Mouse (Mus musculus): ENCODE results near the gene Ucp3. TPM values are rescaled to one million over a fixed set of nuclear protein-coding genes. Genes with fewer than 3 reads are reported as not detected.

The Ucp3 gene
- polyA plus RNA-seq, 1 experiment from 2014 or later = not detected

DNA sequence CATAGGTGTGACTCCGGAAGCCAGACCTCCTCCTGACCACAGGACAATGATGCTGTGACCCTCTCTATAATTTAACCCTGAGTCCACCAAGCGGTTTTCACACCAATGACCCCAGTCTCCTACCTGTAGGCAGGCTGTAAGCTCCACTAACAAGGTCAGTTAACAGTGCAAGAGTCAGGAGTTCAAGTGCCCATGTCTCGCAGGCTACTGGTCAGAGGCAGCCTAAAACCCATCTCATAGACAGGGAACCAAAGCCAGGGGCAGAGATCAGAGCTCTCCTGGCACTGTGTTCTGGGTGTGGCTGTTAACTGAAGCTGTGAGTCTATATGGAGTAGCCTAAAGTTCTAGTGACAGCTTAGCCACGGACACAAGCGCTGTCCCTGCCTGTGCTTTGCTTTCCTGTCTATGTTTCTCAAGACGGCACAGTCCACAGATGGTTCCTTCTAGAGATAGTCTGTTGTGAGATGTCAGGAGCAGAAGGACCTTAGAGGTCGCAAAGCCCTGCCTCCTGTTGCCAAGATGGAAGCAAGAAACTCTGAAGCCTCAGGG is 29.7 kb downstream of the Ucp3 start:
- Histone ChIP-seq H3K4me2 (no peak overlapping the region), H3K27ac (replicated peaks) (no peak overlapping the region), H3K4me1 (replicated peaks) (no peaks in the 10 kb centered on the region), H3K9ac (no peak overlapping the region), H3K4me3 (no peak overlapping the region), H3K36me3 (no peaks in the 10 kb centered on the region), H3K9me3 (no peaks in the 10 kb centered on the region), H3K27me3 (no peaks in the 10 kb centered on the region)
- no peak for ATAC-seq (ENCODE audit: low FRiP score, low read depth)
- 86% methylated on average over 7 of the region's 7 CpGs for WGBS

DNA sequence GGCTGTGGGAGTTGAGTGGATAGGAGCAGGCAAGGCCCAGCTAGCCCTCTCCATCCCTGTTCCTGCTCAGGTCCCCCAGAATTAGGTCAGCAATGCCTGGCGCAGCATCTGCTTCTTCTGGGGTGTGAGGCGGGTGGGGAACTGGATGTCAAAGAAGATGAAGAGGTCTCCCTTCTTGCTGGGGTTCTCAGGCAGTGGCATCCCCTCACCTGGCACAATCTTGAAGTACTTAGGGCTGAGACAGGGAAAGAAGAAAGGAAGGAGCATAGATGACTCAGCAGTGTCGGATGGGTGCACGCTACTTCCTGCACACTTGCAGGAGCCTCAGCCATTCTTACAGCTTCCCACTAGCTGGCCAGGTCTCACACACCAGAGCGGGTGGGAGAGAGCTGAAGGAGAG is 30.3 kb downstream of the Ucp3 start:
- no peak for ATAC-seq (ENCODE audit: low FRiP score, low read depth)
- Histone ChIP-seq H3K9me3 (no peaks in the 10 kb centered on the region), H3K27me3 (no peaks in the 10 kb centered on the region), H3K4me3 (no peak overlapping the region), H3K4me1 (replicated peaks) (no peaks in the 10 kb centered on the region), H3K27ac (replicated peaks) (no peak overlapping the region), H3K36me3 (no peaks in the 10 kb centered on the region), H3K4me2 (no peak overlapping the region), H3K9ac (no peak overlapping the region)
- 93% methylated on average over 5 of the region's 5 CpGs for WGBS

DNA sequence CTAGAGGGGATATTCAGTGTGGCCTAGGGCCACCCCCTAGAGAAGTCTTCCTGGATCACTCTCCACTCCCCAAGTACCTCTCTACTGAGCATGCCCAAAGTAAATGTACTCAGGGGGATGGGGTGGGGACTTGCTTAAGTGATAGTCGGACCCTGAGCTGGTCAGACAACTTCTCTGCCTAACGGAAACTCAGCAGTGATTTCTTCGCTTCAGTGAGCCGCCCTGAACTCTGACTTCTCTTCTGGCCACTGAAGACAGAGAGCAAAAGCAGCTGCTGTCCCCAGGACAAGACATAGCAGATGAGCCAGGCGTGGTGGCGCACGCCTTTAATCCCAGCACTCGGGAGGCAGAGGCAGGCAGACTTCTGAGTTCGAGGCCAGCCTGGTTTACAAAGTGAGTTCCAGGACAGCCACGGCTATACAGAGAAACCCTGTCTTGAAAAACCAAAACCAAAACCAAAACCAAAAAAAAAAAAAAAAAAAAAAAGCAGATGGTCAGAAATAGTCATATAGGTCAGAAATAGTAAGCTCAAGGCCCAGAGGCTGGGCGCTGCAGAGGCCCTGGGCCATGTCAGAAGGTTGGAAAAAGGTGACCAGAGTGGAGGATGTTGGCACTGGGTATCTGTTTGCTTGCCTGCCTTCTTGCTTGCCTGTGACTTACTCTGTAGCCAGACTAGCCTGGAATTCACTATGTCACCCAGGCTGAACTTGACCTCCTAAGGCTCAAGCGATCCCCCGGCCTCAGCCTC is 32.1 kb downstream of the Ucp3 start:
- no peak overlapping the region for H3K9ac ChIP-seq
- no peak for ATAC-seq (ENCODE audit: low FRiP score, low read depth)
- H3K4me3 ChIP-seq = no peak overlapping the region
- H3K4me1 ChIP-seq (replicated peaks) = no peaks in the 10 kb centered on the region
- H3K36me3 ChIP-seq = no peaks in the 10 kb centered on the region
- H3K27ac ChIP-seq (replicated peaks) = no peak overlapping the region
- WGBS = 87% methylated on average over 13 of the region's 13 CpGs
- no peak overlapping the region for H3K4me2 ChIP-seq
- H3K27me3 ChIP-seq = no peaks in the 10 kb centered on the region
- H3K9me3 ChIP-seq = no peaks in the 10 kb centered on the region

DNA sequence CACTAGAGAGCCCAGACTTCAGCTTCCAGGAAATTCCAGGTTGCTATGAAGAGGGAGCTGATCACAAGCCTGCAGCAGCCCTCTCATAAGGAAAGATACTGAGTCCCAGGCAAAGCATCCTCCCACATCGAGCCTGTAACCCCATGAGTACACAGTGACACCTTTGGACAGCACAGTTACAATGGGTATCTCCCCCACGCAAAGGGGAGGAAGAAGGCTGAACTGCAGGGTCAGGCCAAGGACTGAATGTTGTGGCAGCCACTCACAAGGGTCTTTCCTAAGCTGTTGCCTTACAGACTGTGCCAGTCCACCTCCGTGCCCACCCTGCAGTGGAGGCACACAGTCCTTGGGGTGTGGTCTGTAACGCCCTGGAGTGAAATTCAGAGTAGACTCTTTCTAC is 33.7 kb downstream of the Ucp3 start:
- 86% methylated on average over 4 of the region's 4 CpGs for WGBS
- Histone ChIP-seq H3K27ac (replicated peaks) (no peak overlapping the region), H3K4me1 (replicated peaks) (no peaks in the 10 kb centered on the region)

DNA sequence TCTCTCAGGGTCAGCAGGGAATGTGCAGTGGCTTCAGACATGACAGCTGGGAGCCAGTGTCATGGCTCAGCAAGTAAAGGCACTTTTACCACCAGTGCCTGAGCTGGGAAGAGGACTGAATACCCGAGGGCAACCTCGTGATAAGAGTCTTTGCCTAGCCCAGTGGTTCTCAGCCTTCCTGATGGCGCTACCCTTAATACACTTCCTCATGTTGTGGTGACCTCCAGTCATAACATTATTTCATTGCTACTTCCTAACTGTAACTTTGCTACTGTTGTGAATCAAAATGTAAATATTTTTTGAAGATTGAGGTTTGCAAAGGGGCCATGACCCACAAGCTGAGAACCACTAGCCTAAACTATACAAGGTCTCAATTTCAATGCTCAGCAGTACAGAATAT is 35.9 kb downstream of the Ucp3 start:
- 75% methylated on average over 3 of the region's 3 CpGs for WGBS
- no peak for ATAC-seq (ENCODE audit: low FRiP score, low read depth)
- Histone ChIP-seq H3K4me2 (no peak overlapping the region), H3K9ac (no peak overlapping the region), H3K27ac (replicated peaks) (no peak overlapping the region), H3K27me3 (no peaks in the 10 kb centered on the region), H3K4me3 (no peak overlapping the region), H3K36me3 (no peaks in the 10 kb centered on the region), H3K9me3 (no peaks in the 10 kb centered on the region), H3K4me1 (replicated peaks) (no peaks in the 10 kb centered on the region)

More for the DNA sequence above, 33.7 kb downstream of the Ucp3 start:
- H3K36me3 ChIP-seq = no peaks in the 10 kb centered on the region
- no peak; the same call in 1 of the 2 replicates for ATAC-seq (ENCODE audit: low FRiP score, low read depth)
- no peak overlapping the region for H3K4me2 ChIP-seq
- H3K9ac ChIP-seq = no peak overlapping the region
- H3K9me3 ChIP-seq = no peaks in the 10 kb centered on the region
- no peak overlapping the region for H3K4me3 ChIP-seq
- H3K27me3 ChIP-seq = no peaks in the 10 kb centered on the region

DNA sequence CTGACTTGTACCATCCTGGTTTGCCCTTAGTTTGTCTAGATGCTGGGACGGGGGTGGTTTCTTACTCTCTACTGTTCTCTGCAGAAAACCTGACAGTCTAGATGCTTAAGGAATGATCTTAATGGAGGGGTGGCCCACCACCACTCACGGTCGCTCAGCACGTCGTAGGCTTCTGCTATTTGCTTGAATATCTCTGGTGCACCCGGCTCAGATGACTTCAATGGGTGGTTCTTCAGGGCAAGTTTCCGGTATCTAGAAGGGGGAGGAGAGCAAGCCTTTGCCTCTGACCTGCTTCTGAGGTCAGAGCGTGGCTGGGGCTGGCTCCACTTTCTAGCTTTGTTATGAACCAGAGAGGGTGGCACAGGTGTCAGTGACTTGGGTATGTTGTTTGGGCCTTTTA is 38.8 kb downstream of the Ucp3 start:
- WGBS = 82% methylated on average over 8 of the region's 8 CpGs
- ATAC-seq (ENCODE audit: low FRiP score, low read depth) = no peak

DNA sequence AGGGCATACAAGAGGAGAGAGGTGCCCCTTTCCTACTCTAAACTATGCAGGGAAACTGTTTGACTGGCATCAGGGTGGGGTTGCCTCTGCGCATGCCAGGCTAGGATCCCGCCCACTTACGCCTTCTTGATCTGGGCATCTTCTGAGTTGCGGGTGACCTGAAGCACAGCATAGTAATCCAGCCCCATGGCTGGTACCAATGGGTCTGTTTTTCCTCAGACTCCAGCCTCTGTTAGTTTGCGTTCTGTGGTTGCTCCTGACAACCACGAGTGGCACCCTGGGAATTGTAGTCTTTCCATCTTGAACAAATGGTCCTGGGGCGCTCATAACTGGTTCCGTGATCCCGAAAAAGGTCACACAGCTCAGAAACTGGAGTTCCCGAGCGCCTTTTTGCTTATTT is 41.8 kb downstream of the Ucp3 start, which contains the start of gene Dnajb13:
Dnajb13 (minus strand) TSS at position 388 of the 400 bp plus-strand sequence.
- Histone ChIP-seq H3K9me3 (no peaks in the 10 kb centered on the region), H3K27ac (replicated peaks) (no peak within 1 kb of the TSS), H3K36me3 (no peaks in the 10 kb centered on the region), H3K9ac (no peak within 1 kb of the TSS), H3K4me1 (replicated peaks) (peaks cover 4% of the 10 kb centered on the region; the same call in 1 of the 2 replicates), H3K4me2 (peak within 1 kb of the TSS; percentile 41), H3K27me3 (no peaks in the 10 kb centered on the region), H3K4me3 (peak within 1 kb of the TSS; percentile 12; the same call in 1 of the 2 replicates)
- peak; percentile 77; the same call in 1 of the 2 replicates for ATAC-seq (ENCODE audit: low FRiP score, low read depth)
- 45% methylated on average over 11 of the region's 11 CpGs for WGBS

More for the DNA sequence above, 38.8 kb downstream of the Ucp3 start:
- no peak overlapping the region for H3K4me3 ChIP-seq
- H3K9me3 ChIP-seq = no peaks in the 10 kb centered on the region
- no peaks in the 10 kb centered on the region for H3K36me3 ChIP-seq
- peaks cover 4% of the 10 kb centered on the region; the same call in 1 of the 2 replicates for H3K4me1 ChIP-seq (replicated peaks)
- H3K9ac ChIP-seq = no peak overlapping the region
- H3K4me2 ChIP-seq = no peak overlapping the region
- H3K27ac ChIP-seq (replicated peaks) = no peak overlapping the region
- no peaks in the 10 kb centered on the region for H3K27me3 ChIP-seq

DNA sequence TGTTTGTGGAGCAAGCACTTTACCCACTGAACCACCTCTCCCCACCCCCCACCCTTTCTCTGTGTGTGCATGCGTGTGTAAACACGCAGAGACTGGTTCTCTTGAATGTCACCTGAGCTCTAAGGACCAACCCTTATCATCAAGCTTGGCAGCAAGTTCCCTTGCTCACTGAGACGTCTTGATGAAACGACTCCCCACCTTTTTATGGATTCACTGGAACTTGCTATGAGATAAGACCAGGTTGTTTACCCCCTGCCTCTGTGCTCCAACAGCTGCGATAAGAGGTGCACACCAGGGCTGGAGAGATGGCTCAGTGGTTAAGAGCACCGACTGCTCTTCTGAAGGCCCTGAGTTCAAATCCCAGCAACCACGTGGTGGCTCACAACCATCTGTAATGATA is 47.4 kb downstream of the Ucp3 start:
- ATAC-seq (ENCODE audit: low FRiP score, low read depth) = no peak
- 69% methylated on average over 7 of the region's 7 CpGs for WGBS
- H3K27me3 ChIP-seq = no peaks in the 10 kb centered on the region

DNA sequence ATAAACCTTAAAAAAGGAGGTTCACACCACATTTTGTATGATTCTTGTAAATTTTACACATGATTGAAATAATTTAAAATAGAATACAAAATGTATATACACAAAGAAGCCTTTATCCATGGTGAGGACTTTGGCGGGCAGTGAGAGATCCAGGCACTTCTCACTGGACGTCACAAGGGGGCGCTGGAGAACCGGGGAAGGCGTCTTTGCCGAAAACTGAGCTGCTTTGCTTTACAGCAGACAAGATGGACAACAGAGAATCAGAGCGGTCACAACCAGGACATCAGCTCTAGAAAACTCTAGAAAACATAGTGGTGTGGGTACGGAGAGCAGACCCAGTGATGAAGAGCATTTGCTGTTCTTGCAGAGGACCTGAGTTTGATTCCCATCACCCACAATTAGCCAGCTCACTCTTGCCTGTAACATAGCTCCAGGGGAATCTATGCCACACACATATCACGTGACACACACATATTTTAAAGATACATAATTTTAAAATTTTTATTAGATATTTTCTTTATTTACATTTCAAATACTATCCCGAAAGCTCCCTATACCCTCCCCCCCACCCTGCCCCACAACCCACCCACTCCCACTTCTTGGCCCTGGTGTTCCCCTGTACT is 48.0 kb downstream of the Ucp3 start:
- H3K9me3 ChIP-seq = no peaks in the 10 kb centered on the region
- ATAC-seq (ENCODE audit: low FRiP score, low read depth) = peak; percentile 59; the same call in 1 of the 2 replicates
- no peaks in the 10 kb centered on the region for H3K36me3 ChIP-seq
- H3K4me2 ChIP-seq = peak overlapping the region; percentile 34; the same call in 1 of the 2 replicates
- H3K27ac ChIP-seq (replicated peaks) = no peak overlapping the region
- no peaks in the 10 kb centered on the region for H3K27me3 ChIP-seq
- 19% methylated on average over 10 of the region's 10 CpGs for WGBS
- no peak overlapping the region for H3K4me3 ChIP-seq
- H3K9ac ChIP-seq = no peak overlapping the region
- H3K4me1 ChIP-seq (replicated peaks) = no peaks in the 10 kb centered on the region

More for the DNA sequence above, 47.4 kb downstream of the Ucp3 start:
- no peak overlapping the region for H3K27ac ChIP-seq (replicated peaks)
- no peaks in the 10 kb centered on the region for H3K4me1 ChIP-seq (replicated peaks)
- no peak overlapping the region for H3K4me2 ChIP-seq
- H3K4me3 ChIP-seq = no peak overlapping the region
- no peaks in the 10 kb centered on the region for H3K36me3 ChIP-seq
- no peak overlapping the region for H3K9ac ChIP-seq
- no peaks in the 10 kb centered on the region for H3K9me3 ChIP-seq

DNA sequence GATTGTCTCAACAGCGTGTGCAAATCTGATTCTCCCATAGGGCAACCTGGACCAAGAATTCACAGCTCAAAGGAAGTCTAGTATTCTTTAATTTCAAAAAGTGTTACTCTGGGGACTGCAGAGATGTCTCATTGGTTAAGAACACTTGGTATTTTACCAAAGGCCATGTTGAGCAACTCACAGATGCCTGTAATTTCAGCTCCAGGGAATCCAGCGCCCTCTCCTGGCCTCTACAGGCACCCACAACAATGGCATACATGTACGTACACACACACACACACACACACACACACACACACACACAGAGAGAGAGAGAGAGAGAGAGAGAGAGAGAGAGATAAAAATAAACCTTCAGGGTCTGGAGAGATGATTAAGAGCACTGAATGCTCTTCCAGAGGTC is 49.4 kb downstream of the Ucp3 start:
- Histone ChIP-seq H3K27me3 (no peaks in the 10 kb centered on the region), H3K36me3 (no peaks in the 10 kb centered on the region), H3K27ac (replicated peaks) (no peak overlapping the region), H3K4me3 (no peak overlapping the region), H3K9ac (no peak overlapping the region), H3K4me2 (no peak overlapping the region), H3K4me1 (replicated peaks) (no peaks in the 10 kb centered on the region), H3K9me3 (no peaks in the 10 kb centered on the region)
- ATAC-seq (ENCODE audit: low FRiP score, low read depth) = no peak
- 71% methylated on average over 3 of the region's 3 CpGs for WGBS

DNA sequence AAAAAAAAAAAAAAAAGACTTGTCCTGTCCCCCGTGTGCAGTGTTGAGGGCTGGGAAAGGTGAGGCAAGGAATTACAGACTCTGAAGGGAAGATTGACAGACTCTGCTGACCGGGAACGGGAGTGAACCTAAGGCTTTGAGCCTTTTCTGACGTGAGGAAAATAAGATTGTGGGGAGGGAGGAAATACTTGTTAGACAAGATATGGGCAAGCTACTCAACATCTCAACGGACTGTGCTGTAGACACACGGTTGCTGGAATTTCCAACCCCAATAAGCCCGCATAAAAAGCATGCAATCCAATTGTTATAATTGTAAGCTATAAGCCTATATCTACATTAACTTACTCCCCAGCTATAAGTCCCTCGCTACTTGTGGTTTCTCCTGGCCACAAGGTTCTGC is 51.9 kb downstream of the Ucp3 start:
- no peak overlapping the region for H3K9ac ChIP-seq
- H3K4me2 ChIP-seq = no peak overlapping the region
- no peaks in the 10 kb centered on the region for H3K27me3 ChIP-seq
- no peak overlapping the region for H3K27ac ChIP-seq (replicated peaks)
- no peak overlapping the region for H3K4me3 ChIP-seq
- H3K4me1 ChIP-seq (replicated peaks) = no peaks in the 10 kb centered on the region
- H3K36me3 ChIP-seq = no peaks in the 10 kb centered on the region
- WGBS = 82% methylated on average over 8 of the region's 8 CpGs
- ATAC-seq (ENCODE audit: low FRiP score, low read depth) = no peak
- H3K9me3 ChIP-seq = no peaks in the 10 kb centered on the region

DNA sequence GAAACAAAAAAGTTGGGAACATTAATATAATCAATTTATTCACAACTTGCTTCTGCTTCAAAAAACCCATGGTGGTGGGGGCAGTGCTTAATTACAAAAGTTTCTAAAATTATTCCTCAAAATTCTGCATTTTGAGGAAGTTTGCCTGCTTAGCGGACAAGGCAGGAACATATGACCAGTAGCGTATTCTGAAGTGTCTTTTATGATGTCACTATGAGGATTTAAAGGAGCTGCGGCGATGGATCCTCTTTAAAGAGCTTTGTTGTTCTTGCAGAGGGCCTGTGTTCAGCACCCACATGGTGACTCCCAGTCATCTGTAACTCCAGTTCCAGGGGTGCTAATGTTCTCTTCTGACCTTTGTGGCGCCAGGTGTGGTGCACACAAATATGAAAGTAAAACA is 58.0 kb downstream of the Ucp3 start:
- 92% methylated on average over 5 of the region's 5 CpGs for WGBS
- Histone ChIP-seq H3K27ac (replicated peaks) (no peak overlapping the region), H3K36me3 (no peaks in the 10 kb centered on the region), H3K9ac (no peak overlapping the region), H3K4me3 (no peak overlapping the region), H3K4me1 (replicated peaks) (no peaks in the 10 kb centered on the region), H3K27me3 (no peaks in the 10 kb centered on the region), H3K9me3 (no peaks in the 10 kb centered on the region), H3K4me2 (no peak overlapping the region)
- no peak for ATAC-seq (ENCODE audit: low FRiP score, low read depth)

All from hindbrain, embryonic 15.5 days (tissue).